Mouse (Mus musculus) testis, adult 2 months (tissue): ENCODE results near the gene Scnn1a. TPM values are rescaled to one million over a fixed set of nuclear protein-coding genes. Genes with fewer than 3 reads are reported as not detected.
A peak's percentile ranks its signal among the peaks of the same experiment; 100 is the strongest.
"Not testable (repeated sequence)": the region's sequence is repeated elsewhere in the genome, so short reads cannot be mapped to it uniquely, and the experiment has no call there.

Experiments
- H3K27ac ChIP-seq: fragments of 200-500 bp; 2 replicates; pipeline ENCODE4 v1.5.1; 2012; ENCODE audit warnings: low read depth, low read length; ENCODE audit not compliant: control insufficient read depth, insufficient read depth
- H3K27me3 ChIP-seq: fragments of 200-500 bp; 2 replicates; pipeline ENCODE4 v1.6.1; 2012; ENCODE audit warnings: mild to moderate bottlenecking, low read length, moderate library complexity; ENCODE audit not compliant: control insufficient read depth, insufficient read depth
- H3K36me3 ChIP-seq: fragments of 200-500 bp; 2 replicates; pipeline ENCODE4 v1.6.1; 2012; ENCODE audit warnings: mild to moderate bottlenecking, low read length; ENCODE audit not compliant: control insufficient read depth, insufficient read depth
- H3K4me1 ChIP-seq: fragments of 200-500 bp; 2 replicates; pipeline ENCODE4 v1.6.1; 2012; ENCODE audit warnings: low read length; ENCODE audit not compliant: control insufficient read depth, insufficient read depth
- H3K4me3 ChIP-seq: fragments of 200-500 bp; 2 replicates; pipeline ENCODE4 v1.5.1; 2012; ENCODE audit warnings: low read depth, mild to moderate bottlenecking, low read length, moderate library complexity, mixed read lengths; ENCODE audit not compliant: control insufficient read depth
- CTCF ChIP-seq: fragments of 200-500 bp; IDR thresholded peaks from 2 replicates; pipeline ENCODE4 v1.5.1; 2012; ENCODE audit warnings: low read depth, mild to moderate bottlenecking, inconsistent platforms, low read length, moderate library complexity; ENCODE audit not compliant: control insufficient read depth, insufficient read depth, insufficient replicate concordance
- POLR2A ChIP-seq: fragments of 200-500 bp; IDR thresholded peaks from 2 replicates; pipeline ENCODE4 v1.6.1; 2012; ENCODE audit warnings: low read depth, mild to moderate bottlenecking, inconsistent platforms, low read length, moderate library complexity; ENCODE audit not compliant: control insufficient read depth
- polyA plus RNA-seq: library from polyadenylated mRNA; depleted of rRNA; stranded (reverse); fragments of >200 nt; gene quantifications from 2 replicates; pipeline ENCODE4 v1.2.3, GENCODE M21; 2012

Scnn1a gene
- polyA plus RNA-seq, 1 experiment: 0.44 TPM

- H3K4me3 ChIP-seq: no peak overlapping the region
- peaks cover 2% of the 10 kb centered on the region; the same call in 1 of the 2 replicates for H3K4me1 ChIP-seq
- H3K27me3 ChIP-seq: no peaks in the 10 kb centered on the region
- no peaks in the 10 kb centered on the region for H3K36me3 ChIP-seq
- no peak overlapping the region for H3K27ac ChIP-seq
- TF ChIP-seq POLR2A (no peak), CTCF (no peak)
These were observed 19.5 kb upstream of the Scnn1a start for GRCm38 (mm10) chr6:125300982-125301381.

- Histone ChIP-seq H3K27ac (no peak overlapping the region), H3K4me3 (peak overlapping the region; percentile 41), H3K36me3 (no peaks in the 10 kb centered on the region), H3K27me3 (no peaks in the 10 kb centered on the region), H3K4me1 (peaks cover 2% of the 10 kb centered on the region; the same call in 1 of the 2 replicates)
- TF ChIP-seq POLR2A: no peak
- no peak for TF ChIP-seq CTCF
These were observed 18.1 kb upstream of the Scnn1a start for GRCm38 (mm10) chr6:125302231-125302982.

- no peak overlapping the region for H3K4me3 ChIP-seq
- no peaks in the 10 kb centered on the region for H3K36me3 ChIP-seq
- H3K27me3 ChIP-seq: no peaks in the 10 kb centered on the region
- no peak overlapping the region for H3K27ac ChIP-seq
- no peak for TF ChIP-seq POLR2A
- no peak for TF ChIP-seq CTCF
- H3K4me1 ChIP-seq: peaks cover 2% of the 10 kb centered on the region; the same call in 1 of the 2 replicates
These were observed 17.2 kb upstream of the Scnn1a start for GRCm38 (mm10) chr6:125303242-125303641.

- H3K27me3 ChIP-seq, H3K36me3 ChIP-seq, H3K4me1 ChIP-seq, H3K27ac ChIP-seq, H3K4me3 ChIP-seq: not testable (repeated sequence)
These were observed 16.1 kb upstream of the Scnn1a start for GRCm38 (mm10) chr6:125304408-125304807.

- no peaks in the 10 kb centered on the region for H3K27me3 ChIP-seq
- H3K36me3 ChIP-seq: no peaks in the 10 kb centered on the region
- peaks cover 10% of the 10 kb centered on the region for H3K4me1 ChIP-seq
- TF ChIP-seq CTCF (no peak), POLR2A (no peak)
- no peak overlapping the region for H3K27ac ChIP-seq
- no peak overlapping the region for H3K4me3 ChIP-seq
These were observed 15.0 kb upstream of the Scnn1a start for GRCm38 (mm10) chr6:125305465-125305864.

GRCm38 (mm10) chr6:125307091-125307490 lies 13.4 kb upstream of the Scnn1a start:
- Histone ChIP-seq H3K27me3 (no peaks in the 10 kb centered on the region), H3K4me1 (peaks cover 10% of the 10 kb centered on the region), H3K4me3 (no peak overlapping the region), H3K36me3 (no peaks in the 10 kb centered on the region; the same call in 1 of the 2 replicates), H3K27ac (no peak overlapping the region)
- TF ChIP-seq POLR2A (no peak), CTCF (no peak)

GRCm38 (mm10) chr6:125308921-125309320 lies 11.5 kb upstream of the Scnn1a start:
- Histone ChIP-seq H3K4me3 (no peak overlapping the region), H3K36me3 (no peaks in the 10 kb centered on the region; the same call in 1 of the 2 replicates), H3K27me3 (no peaks in the 10 kb centered on the region), H3K4me1 (peaks cover 11% of the 10 kb centered on the region), H3K27ac (no peak overlapping the region)
- TF ChIP-seq CTCF (no peak), POLR2A (no peak)

GRCm38 (mm10) chr6:125309406-125309805 lies 11.1 kb upstream of the Scnn1a start:
- Histone ChIP-seq H3K4me1 (peaks cover 16% of the 10 kb centered on the region), H3K36me3 (no peaks in the 10 kb centered on the region; the same call in 1 of the 2 replicates), H3K4me3 (no peak overlapping the region), H3K27me3 (no peaks in the 10 kb centered on the region), H3K27ac (no peak overlapping the region)
- TF ChIP-seq CTCF: no peak
- TF ChIP-seq POLR2A: no peak
